Mouse (Mus musculus) retina, postnatal 7 days (tissue): Measurements from ENCODE around the gene Unc13c.

Experiments used
- DNase-seq: peaks from one replicate; pipeline ENCODE4 v3.0.0-alpha.2; 2012; ENCODE audit warnings: low read depth, low spot score

Gene Unc13c

DNA sequence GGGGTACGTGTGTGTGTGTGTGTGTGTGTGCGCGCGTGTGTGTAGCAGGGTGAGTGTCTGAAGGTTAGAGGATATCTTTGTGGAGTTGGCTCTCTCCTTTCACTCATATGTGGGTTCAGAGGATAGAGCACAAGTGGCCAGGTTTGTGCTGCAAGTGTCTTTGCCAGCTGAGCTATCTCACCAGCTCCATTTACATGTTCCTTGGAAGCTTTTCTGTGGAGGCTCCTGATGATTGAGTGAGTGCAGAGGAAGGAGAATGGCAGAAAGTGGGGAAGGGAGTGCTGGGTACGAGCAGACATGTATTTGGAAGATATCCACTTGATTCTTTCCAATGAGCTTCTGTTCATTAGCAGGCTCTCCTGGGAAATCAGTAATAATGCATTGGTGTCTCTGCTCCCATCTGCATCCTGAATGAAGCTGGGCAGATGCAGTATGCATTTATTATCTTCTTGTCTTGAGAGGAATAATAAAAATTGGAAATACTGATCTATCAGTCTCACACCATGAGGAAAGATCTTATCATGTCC lies 86.3 kb downstream of the Unc13c start:
- no peak for DNase-seq

GRCm38 (mm10) chr9:73867410-73868067 lies 101.2 kb downstream of the Unc13c start:
- no peak for DNase-seq

- DNase-seq, result no peak
Observed at GRCm38 (mm10) chr9:73866666-73867065, 102.1 kb downstream of the Unc13c start.

GRCm38 (mm10) chr9:73859469-73859868 lies 109.3 kb downstream of the Unc13c start:
- no peak for DNase-seq

- DNase-seq, result no peak
Observed at GRCm38 (mm10) chr9:73854281-73854680, 114.5 kb downstream of the Unc13c start.

DNA sequence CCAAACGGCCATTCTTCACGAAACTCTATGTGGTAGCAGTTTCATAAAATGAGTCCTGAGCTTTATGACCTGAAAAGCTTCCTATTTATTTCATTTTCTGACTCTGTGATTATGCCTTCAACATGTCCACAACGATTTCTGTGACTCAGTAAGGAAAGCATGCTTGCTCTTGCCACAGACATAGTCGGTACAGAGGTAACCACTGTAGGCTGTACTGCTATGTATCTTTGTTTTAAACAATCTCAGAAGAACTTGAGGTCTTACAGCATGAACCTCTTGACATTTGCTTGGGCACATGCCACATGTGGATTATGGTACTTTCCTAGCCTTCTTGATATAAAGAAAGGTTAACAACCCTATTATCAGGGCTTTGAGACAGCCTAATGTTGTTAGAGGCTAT lies 162.1 kb downstream of the Unc13c start:
- no peak for DNase-seq

GRCm38 (mm10) chr9:73774616-73775015 lies 194.2 kb downstream of the Unc13c start:
- no peak for DNase-seq

GRCm38 (mm10) chr9:73755185-73755584 lies 213.6 kb downstream of the Unc13c start:
- DNase-seq, result no peak

- no peak for DNase-seq
Observed at GRCm38 (mm10) chr9:73753480-73753879, 215.3 kb downstream of the Unc13c start.

DNA sequence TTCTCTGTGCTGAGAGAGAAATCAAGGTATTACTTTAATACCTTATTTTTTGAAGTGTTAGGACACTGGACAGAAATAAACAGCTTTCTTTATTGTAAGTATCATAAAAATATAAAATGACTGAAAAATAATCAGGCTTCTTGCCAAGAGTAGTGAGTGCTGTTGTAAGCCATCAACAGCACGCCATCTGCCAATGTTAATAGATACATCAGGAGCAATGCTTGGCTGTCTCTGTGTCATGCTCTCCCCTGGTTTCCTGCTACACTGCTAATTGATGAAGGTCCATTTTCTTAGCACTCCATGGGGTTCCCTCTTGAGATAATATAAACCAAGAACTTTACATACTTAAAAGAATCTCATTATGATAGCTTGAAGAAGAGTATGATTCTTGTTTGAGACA lies 217.4 kb downstream of the Unc13c start:
- DNase-seq, result no peak

GRCm38 (mm10) chr9:73734446-73734845 lies 234.3 kb downstream of the Unc13c start:
- DNase-seq, result no peak

GRCm38 (mm10) chr9:73725717-73726662 lies 242.8 kb downstream of the Unc13c start:
- no peak for DNase-seq

DNA sequence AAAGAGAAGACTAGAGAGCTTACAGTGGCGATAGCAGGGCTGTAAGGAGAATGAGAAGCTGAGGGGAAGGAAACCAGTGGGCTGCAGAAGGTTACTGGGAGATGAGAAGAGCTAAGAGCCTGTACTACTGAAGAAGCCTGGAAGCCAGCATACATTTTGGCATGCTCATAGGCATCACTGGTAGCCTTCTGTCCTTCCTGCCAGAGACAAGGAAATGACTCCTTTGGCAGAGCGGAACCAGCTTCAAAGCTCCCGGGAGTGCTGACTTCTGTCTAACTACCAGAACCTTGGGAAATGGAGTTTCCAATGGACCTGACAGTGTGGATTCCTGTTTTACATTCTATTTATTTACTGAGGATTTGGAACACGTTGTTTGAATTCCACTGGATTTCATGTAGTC lies 244.0 kb downstream of the Unc13c start:
- DNase-seq, result no peak

GRCm38 (mm10) chr9:73713508-73713907 lies 255.3 kb downstream of the Unc13c start:
- DNase-seq, result no peak

DNA sequence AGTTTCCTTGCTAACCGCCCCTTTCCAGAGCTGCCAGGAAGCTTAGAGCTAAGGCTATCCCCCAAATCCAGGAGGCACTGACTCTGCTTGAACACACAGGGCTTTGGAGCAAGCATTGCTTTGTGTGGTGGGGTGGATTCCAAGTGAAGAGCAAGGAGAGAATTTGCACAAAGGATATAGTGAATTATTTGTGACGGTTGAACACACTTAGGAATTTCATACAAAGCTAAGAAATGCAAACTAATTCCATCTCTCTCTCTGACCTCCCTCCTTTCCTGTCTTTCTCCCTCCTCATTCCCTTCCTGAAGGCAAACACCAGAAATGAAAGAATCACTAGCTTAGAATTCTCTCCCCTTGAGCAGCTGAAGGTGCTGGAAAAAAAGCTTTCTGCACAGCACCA lies 271.7 kb downstream of the Unc13c start:
- DNase-seq, result no peak

- DNase-seq, result no peak
Observed at GRCm38 (mm10) chr9:73681580-73681979, 287.2 kb downstream of the Unc13c start.

GRCm38 (mm10) chr9:73680545-73681495 lies 287.9 kb downstream of the Unc13c start:
- no peak for DNase-seq

DNA sequence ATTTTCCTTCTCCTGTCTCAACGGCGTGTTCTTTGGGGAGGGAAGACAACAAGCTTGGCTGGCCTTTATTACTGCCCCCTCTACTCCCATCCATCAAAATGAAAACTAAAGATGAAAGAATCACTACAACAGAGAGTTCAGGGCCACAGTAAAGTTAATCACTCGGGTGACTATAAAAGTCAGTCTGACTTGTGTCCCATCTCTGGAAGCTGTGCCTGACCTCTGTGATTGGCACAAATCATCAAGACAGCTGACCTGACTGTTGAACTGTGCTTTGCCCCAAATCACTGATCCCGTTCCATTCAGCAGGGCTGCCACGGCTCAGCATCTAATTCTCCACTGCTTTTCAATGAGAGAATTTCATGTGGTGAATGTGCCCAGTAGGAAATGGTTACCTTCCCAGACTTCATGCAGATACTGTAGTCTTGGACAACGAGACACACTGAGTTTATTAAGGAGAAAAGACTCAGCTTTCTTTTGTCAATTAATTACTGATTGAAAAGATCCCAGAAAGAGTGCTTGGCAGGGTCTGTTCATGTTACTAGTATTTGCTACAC lies 297.0 kb downstream of the Unc13c start:
- no peak for DNase-seq

GRCm38 (mm10) chr9:73670040-73670439 lies 298.7 kb downstream of the Unc13c start:
- no peak for DNase-seq

- no peak for DNase-seq
Observed at GRCm38 (mm10) chr9:73662839-73663238, 305.9 kb downstream of the Unc13c start.

DNA sequence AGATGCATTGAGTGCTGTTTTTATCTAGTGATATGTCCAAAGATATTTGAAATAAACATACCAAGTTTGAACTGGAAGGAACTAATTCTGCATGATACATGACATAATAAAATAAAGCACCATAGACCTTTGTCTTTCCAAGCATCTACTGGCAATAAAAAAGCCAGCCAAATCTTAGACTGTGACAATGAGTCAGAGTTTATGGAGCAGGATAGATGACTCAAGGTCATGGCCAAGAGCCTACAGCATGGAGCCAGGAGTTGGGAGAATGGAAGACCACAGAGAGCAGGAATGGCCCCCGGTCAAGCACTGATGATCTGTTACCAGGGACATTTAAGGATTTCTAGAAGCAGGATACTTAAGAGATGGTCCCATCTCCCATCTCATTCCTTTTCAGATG lies 319.7 kb downstream of the Unc13c start:
- DNase-seq, result no peak
